ENCODE assay signal across 9 mouse cellular contexts in genomic region chr13:55011981-55012478, GRCm38 (mm10). TPM values are rescaled to one million over a fixed set of nuclear protein-coding genes. Genes with fewer than 3 reads are reported as not detected.
DNase-seq lines count a peak whose midpoint lies in the region; ATAC-seq and TF ChIP-seq lines count a peak whose summit lies in the region.
"Had no signal": no experiment of that assay in that cellular context is flagged by ENCODE, and none has a peak within 500 bp of the region (broad histone marks: within the 10 kb centered on the region; RNA-seq: fewer than 3 reads in every experiment).

No protein-coding gene starts in this region.

- H3K36me3 ChIP-seq in kidney, adult 2 months (ENCODE audit: control insufficient read depth, insufficient read depth, low read length): no peaks in the 10 kb centered on the region
- no peaks in the 10 kb centered on the region for H3K36me3 ChIP-seq in ES-E14 (ENCODE audit: control insufficient read depth, insufficient read depth, low read length, poor library complexity, severe bottlenecking)
- H3K36me3 ChIP-seq in forebrain, embryonic 11.5 days (ENCODE audit: control insufficient read depth, insufficient read depth, low read length): no peaks in the 10 kb centered on the region
- H3K36me3 ChIP-seq in midbrain, embryonic 12.5 days: no peaks in the 10 kb centered on the region
- no peaks in the 10 kb centered on the region for H3K36me3 ChIP-seq in thymus, adult 2 months (ENCODE audit: control insufficient read depth, insufficient read depth, low read length)

- H3K27me3 ChIP-seq in kidney, adult 2 months (replicated peaks; ENCODE audit: control insufficient read depth, insufficient read depth, low read length): no peaks in the 10 kb centered on the region
- 0 out of 2 replicates have a peak, but pooled peaks cover 3% of the 10 kb centered on the region for H3K27me3 ChIP-seq in forebrain, embryonic 11.5 days (ENCODE audit: control insufficient read depth, insufficient read depth, low read length)
- H3K27me3 ChIP-seq in midbrain, embryonic 12.5 days: peaks cover 57% of the 10 kb centered on the region
- H3K27me3 ChIP-seq in thymus, adult 2 months (ENCODE audit: control insufficient read depth, insufficient read depth, low read length): no peaks in the 10 kb centered on the region

- H3K27ac ChIP-seq in kidney, adult 2 months (ENCODE audit: insufficient read depth, low read depth, low read length): no peak overlapping the region
- no peak overlapping the region for H3K27ac ChIP-seq in ES-E14 (ENCODE audit: insufficient read depth, low read depth, low read length, poor library complexity, severe bottlenecking)
- no peak overlapping the region for H3K27ac ChIP-seq in forebrain, embryonic 11.5 days (ENCODE audit: low read depth, low read length)
- no peak overlapping the region for H3K27ac ChIP-seq in midbrain, embryonic 12.5 days (replicated peaks)
- no peak overlapping the region for H3K27ac ChIP-seq in thymus, adult 2 months (ENCODE audit: control insufficient read depth, insufficient read depth, low read length)

- no peaks in the 10 kb centered on the region for H3K4me1 ChIP-seq in kidney, adult 2 months (ENCODE audit: control insufficient read depth, insufficient read depth, low read length)
- H3K4me1 ChIP-seq in ES-E14 (ENCODE audit: control insufficient read depth in 2 of 2, insufficient read depth in 2 of 2, low read length in 2 of 2, poor library complexity in 1 of 2): peaks cover 0 to 12% of the 10 kb centered on the region in 2 experiments; a peak in 1 of 4 replicates
- peaks cover 12% of the 10 kb centered on the region; the same call in 1 of the 2 replicates for H3K4me1 ChIP-seq in forebrain, embryonic 11.5 days (replicated peaks; ENCODE audit: control insufficient read depth, insufficient read depth, low read length)
- H3K4me1 ChIP-seq in midbrain, embryonic 12.5 days: peaks cover 35% of the 10 kb centered on the region
- peaks cover under 1% of the 10 kb centered on the region for H3K4me1 ChIP-seq in thymus, adult 2 months (replicated peaks; ENCODE audit: control insufficient read depth, insufficient read depth, low read length)

- WGBS in kidney, adult 2 months: 9% methylated on average over 14 of the region's 14 CpGs
- 4% methylated on average over 14 of the region's 14 CpGs for WGBS in forebrain, embryonic 11.5 days
- 5% methylated on average over 14 of the region's 14 CpGs for WGBS in midbrain, embryonic 12.5 days
- 44% methylated on average over 14 of the region's 14 CpGs for WGBS in thymus, adult 2 months

- peak; percentile 23; the same call in 1 of the 2 replicates for TF ChIP-seq CTCF in kidney, adult 2 months (conservative IDR thresholded peaks at IDR 0.05; ENCODE audit: insufficient read depth, insufficient read length, low read depth, low read length)
- TF ChIP-seq CTCF in thymus, adult 2 months (IDR thresholded peaks at IDR 0.05; ENCODE audit: borderline replicate concordance, control insufficient read depth, extremely low read depth, insufficient read depth, low read length, poor library complexity): no peak

- H3K4me2 ChIP-seq in forebrain, embryonic 11.5 days (ENCODE audit: low read depth, low read length, severe bottlenecking): peak overlapping the region; percentile 26; the same call in 1 of the 2 replicates
- peak overlapping the region; percentile 20 for H3K4me2 ChIP-seq in midbrain, embryonic 12.5 days (replicated peaks)

- peak; percentile 44 for ATAC-seq in forebrain, embryonic 11.5 days (replicated peaks; ENCODE audit: low FRiP score)
- ATAC-seq in midbrain, embryonic 12.5 days (ENCODE audit: low FRiP score, low read depth): peak; percentile 32; the same call in 1 of the 2 replicates
- ATAC-seq: activated CD4-positive, CD25-positive, alpha-beta regulatory T cell, adult 4 months had no signal

- no peak overlapping the region for H3K4me3 ChIP-seq in kidney, adult 2 months (ENCODE audit: insufficient read depth, low read depth, low read length)
- H3K4me3 ChIP-seq in ES-E14 (ENCODE audit: insufficient read depth in 1 of 2, low read depth in 1 of 2, low read length in 2 of 2, poor library complexity in 1 of 2, severe bottlenecking in 1 of 2): peak overlapping the region; percentile 6 to 24; a peak in 2 of 4 replicates
- H3K4me3 ChIP-seq in forebrain, embryonic 11.5 days (ENCODE audit: low read depth, low read length): no peak overlapping the region
- H3K4me3 ChIP-seq in midbrain, embryonic 12.5 days: no peak overlapping the region
- no peak overlapping the region for H3K4me3 ChIP-seq in thymus, adult 2 months (ENCODE audit: control insufficient read depth, insufficient read depth, low read length)

- no peak for DNase-seq in kidney, adult 2 months
- no peak for DNase-seq in kidney, postnatal 14 days
- peak; percentile 16 for DNase-seq in ES-E14 (ENCODE audit: low read depth, low spot score)
- peak; percentile 57 for DNase-seq in forebrain, embryonic 11.5 days (ENCODE audit: low spot score)
- no peak for DNase-seq in thymus, adult 2 months
- no peak for DNase-seq in thymus, postnatal 4 days
- DNase-seq in right cerebral cortex, postnatal 36 days (ENCODE audit: low spot score in 2 of 2): no peak

- H3K9ac ChIP-seq in ES-E14 (ENCODE audit: insufficient read depth, low read depth, low read length, poor library complexity, severe bottlenecking): no peak overlapping the region
- peak overlapping the region; percentile 0; the same call in 1 of the 2 replicates for H3K9ac ChIP-seq in forebrain, embryonic 11.5 days (ENCODE audit: low read length)
- no peak overlapping the region for H3K9ac ChIP-seq in midbrain, embryonic 12.5 days (replicated peaks)

- in situ Hi-C loops in ES-E14 (cut with MboI; ENCODE audit: low sequenced_read_pairs in 2 of 2, unreplicated experiment in 2 of 2): no loop called here

- H3K9me3 ChIP-seq in ES-E14 (ENCODE audit: control insufficient read depth, insufficient read depth, low read depth, low read length): no peaks in the 10 kb centered on the region
- H3K9me3 ChIP-seq in forebrain, embryonic 11.5 days (ENCODE audit: control insufficient read depth, low read length): no peaks in the 10 kb centered on the region
- H3K9me3 ChIP-seq in midbrain, embryonic 12.5 days: no peaks in the 10 kb centered on the region

- no peak for TF ChIP-seq POLR2A in kidney, adult 2 months (IDR thresholded peaks at IDR 0.05; ENCODE audit: low read depth, low read length)
- TF ChIP-seq POLR2A in thymus, adult 2 months (IDR thresholded peaks at IDR 0.05; ENCODE audit: control insufficient read depth, extremely low read depth, insufficient read depth, low read length, poor library complexity): no peak

TF ChIP-seq in ES-E14, 5 proteins besides CTCF, POLR2A, EP300 and RAD21:
- TF ChIP-seq HCFC1 (IDR thresholded peaks at IDR 0.05; ENCODE audit: borderline replicate concordance, insufficient read depth, low read length) (no peak), ZC3H11A (IDR thresholded peaks at IDR 0.05; ENCODE audit: borderline replicate concordance, low read depth, low read length) (no peak), MAFK (IDR thresholded peaks at IDR 0.05; ENCODE audit: insufficient read depth, low read depth, low read length) (no peak), ZNF384 (IDR thresholded peaks at IDR 0.05; ENCODE audit: low read depth, low read length) (no peak), CHD2 (IDR thresholded peaks at IDR 0.05; ENCODE audit: low read depth, low read length) (no peak)

RNA-seq across cellular contexts. Expression of gene Hk3, which starts 9.2 kb away (rescaled TPM):
- 0.75 and 1.0 TPM in 2 replicates for polyA plus RNA-seq in kidney, adult 2 months (2012; rRNA removed)
- total RNA-seq in ES-E14 (2012; rRNA removed): 0.04 and 0.05 TPM in 2 replicates
- polyA plus RNA-seq in forebrain, embryonic 11.5 days (2014; fragmentation: Nextera tagmentation; extraction: Ambion mirVana): 0.41 and 0.65 TPM in 2 replicates
- polyA plus RNA-seq in midbrain, embryonic 12.5 days (2016; fragmentation: Nextera tagmentation; extraction: Ambion mirVana): 0.75 and 1.3 TPM in 2 replicates
- 3.5 and 4.1 TPM in 2 replicates for polyA plus RNA-seq in thymus, adult 2 months (2012; rRNA removed)

Comparison
In these comparisons a context has a peak if more than half of its experiments do, and no peak if none do; other contexts are left out.
1. DNase-seq: peak in ES-E14 (single experiment) and forebrain, embryonic 11.5 days (single experiment); none in kidney, adult 2 months (single experiment), kidney, postnatal 14 days (single experiment), thymus, adult 2 months (single experiment), thymus, postnatal 4 days (single experiment) and right cerebral cortex, postnatal 36 days (0 of 2).
2. H3K4me3 ChIP-seq: peak in ES-E14 (2 of 2); none in kidney, adult 2 months (single experiment), forebrain, embryonic 11.5 days (single experiment), midbrain, embryonic 12.5 days (single experiment) and thymus, adult 2 months (single experiment).